Mouse (Mus musculus) spleen, adult 2 months (tissue): ENCODE results near the gene Yars.

Experiments used
- CTCF ChIP-seq: fragments of 200-500 bp; IDR thresholded peaks from 2 replicates; pipeline ENCODE4 v1.5.1; 2011; ENCODE audit warnings: mild to moderate bottlenecking, inconsistent platforms; ENCODE audit not compliant: insufficient read depth, insufficient read length, insufficient replicate concordance; ENCODE audit errors: extremely low read depth
- POLR2A ChIP-seq: fragments of 200-500 bp; IDR thresholded peaks from 2 replicates; pipeline ENCODE4 v1.6.1; 2011; ENCODE audit warnings: low read depth, low read length, inconsistent platforms

- no peak for TF ChIP-seq CTCF
- TF ChIP-seq POLR2A = no peak
These were observed 44.9 kb upstream of the Yars start for GRCm38 (mm10) chr4:129144401-129145367.
